21 mouse cellular contexts compared by ENCODE assay signal in genomic region chr5:32060485-32060884, GRCm38 (mm10).
DNase-seq lines count a peak whose midpoint lies in the region; ATAC-seq and TF ChIP-seq lines count a peak whose summit lies in the region.
"Had no signal": no experiment of that assay in that cellular context is flagged by ENCODE, and none has a peak within 500 bp of the region (broad histone marks: within the 10 kb centered on the region; RNA-seq: fewer than 3 reads in every experiment).

No protein-coding gene starts in this region.

- peak; percentile 86 for TF ChIP-seq EP300 in lung, postnatal 0 days (IDR thresholded peaks at IDR 0.05)

- 77% methylated on average over 2 of the region's 2 CpGs for WGBS in intestine, embryonic 14.5 days
- WGBS in intestine, postnatal 0 days, result 89% methylated on average over 2 of the region's 2 CpGs
- WGBS in lung, postnatal 0 days, result 53% methylated on average over 2 of the region's 2 CpGs

- H3K9me3 ChIP-seq in intestine, embryonic 14.5 days (ENCODE audit: control insufficient read depth, low read length), result no peaks in the 10 kb centered on the region
- no peaks in the 10 kb centered on the region for H3K9me3 ChIP-seq in intestine, postnatal 0 days (ENCODE audit: control insufficient read depth)
- no peaks in the 10 kb centered on the region for H3K9me3 ChIP-seq in lung, postnatal 0 days (ENCODE audit: low read length)
- H3K9me3 ChIP-seq: embryonic facial prominence, embryonic 13.5 days; embryonic facial prominence, embryonic 15.5 days; forebrain, embryonic 10.5 days; forebrain, embryonic 12.5 days had no signal

- no peaks in the 10 kb centered on the region for H3K36me3 ChIP-seq in intestine, embryonic 14.5 days (ENCODE audit: control insufficient read depth, insufficient read depth, low read length)
- H3K36me3 ChIP-seq in intestine, postnatal 0 days (ENCODE audit: control insufficient read depth, insufficient read depth), result no peaks in the 10 kb centered on the region
- no peaks in the 10 kb centered on the region for H3K36me3 ChIP-seq in lung, postnatal 0 days (ENCODE audit: insufficient read depth, low read length)
- H3K36me3 ChIP-seq: embryonic facial prominence, embryonic 13.5 days; embryonic facial prominence, embryonic 15.5 days; forebrain, embryonic 10.5 days; forebrain, embryonic 12.5 days had no signal

- no peaks in the 10 kb centered on the region for H3K27me3 ChIP-seq in intestine, embryonic 14.5 days (replicated peaks; ENCODE audit: control insufficient read depth, insufficient read depth, low read length)
- H3K27me3 ChIP-seq in intestine, postnatal 0 days (replicated peaks; ENCODE audit: control insufficient read depth, insufficient read depth, low read length), result no peaks in the 10 kb centered on the region
- no peaks in the 10 kb centered on the region for H3K27me3 ChIP-seq in lung, postnatal 0 days (replicated peaks; ENCODE audit: insufficient read depth, low read length)
- H3K27me3 ChIP-seq: embryonic facial prominence, embryonic 13.5 days; embryonic facial prominence, embryonic 15.5 days; forebrain, embryonic 12.5 days had no signal

- no peak overlapping the region for H3K4me3 ChIP-seq in intestine, embryonic 14.5 days (ENCODE audit: low read depth, low read length)
- H3K4me3 ChIP-seq in intestine, postnatal 0 days (ENCODE audit: low read depth, low read length), result no peak overlapping the region
- H3K4me3 ChIP-seq in lung, postnatal 0 days (ENCODE audit: low read depth, low read length), result no peak overlapping the region
- H3K4me3 ChIP-seq: embryonic facial prominence, embryonic 13.5 days; embryonic facial prominence, embryonic 15.5 days; erythroblast, embryonic 14.5 days; forebrain, embryonic 10.5 days; forebrain, embryonic 12.5 days had no signal

- ATAC-seq in intestine, embryonic 14.5 days (replicated peaks; ENCODE audit: low FRiP score, low TSS enrichment, low read depth), result no peak
- ATAC-seq in intestine, postnatal 0 days, result no peak
- peak; percentile 42 for ATAC-seq in lung, postnatal 0 days
- ATAC-seq: forebrain, embryonic 14.5 days; forebrain, embryonic 16.5 days had no signal

- H3K4me1 ChIP-seq in intestine, embryonic 14.5 days (replicated peaks; ENCODE audit: control insufficient read depth, insufficient read depth, low read length), result peaks cover 37% of the 10 kb centered on the region
- no peaks in the 10 kb centered on the region for H3K4me1 ChIP-seq in intestine, postnatal 0 days (replicated peaks; ENCODE audit: control insufficient read depth, insufficient read depth, low read length)
- H3K4me1 ChIP-seq in lung, postnatal 0 days (ENCODE audit: insufficient read depth, low read depth, low read length), result peaks cover 10% of the 10 kb centered on the region; the same call in 1 of the 2 replicates
- H3K4me1 ChIP-seq: forebrain, embryonic 10.5 days; forebrain, embryonic 12.5 days had no signal

- H3K4me2 ChIP-seq in intestine, embryonic 14.5 days (ENCODE audit: low read length), result no peak overlapping the region
- no peak overlapping the region for H3K4me2 ChIP-seq in intestine, postnatal 0 days (replicated peaks; ENCODE audit: low read depth)
- H3K4me2 ChIP-seq in lung, postnatal 0 days (replicated peaks; ENCODE audit: low read depth, low read length), result no peak overlapping the region
- H3K4me2 ChIP-seq: embryonic facial prominence, embryonic 13.5 days; embryonic facial prominence, embryonic 15.5 days; forebrain, embryonic 12.5 days had no signal

- no peak overlapping the region for H3K9ac ChIP-seq in intestine, embryonic 14.5 days (ENCODE audit: low read length)
- no peak overlapping the region for H3K9ac ChIP-seq in intestine, postnatal 0 days (ENCODE audit: low read depth, low read length)
- no peak overlapping the region for H3K9ac ChIP-seq in lung, postnatal 0 days (replicated peaks; ENCODE audit: low read depth)
- H3K9ac ChIP-seq: embryonic facial prominence, embryonic 13.5 days; embryonic facial prominence, embryonic 15.5 days; forebrain, embryonic 12.5 days had no signal

- DNase-seq in intestine, embryonic 14.5 days (ENCODE audit: low spot score), result no peak
- DNase-seq in lung, postnatal 0 days (ENCODE audit: low spot score), result peak; percentile 59
- no peak for DNase-seq in lung, postnatal 10 days
- DNase-seq: adrenal gland, adult 2 months; adrenal gland, postnatal 10 days; adrenal gland, postnatal 25 days; cerebellum, adult 11 months; cerebellum, adult 18-20 months; cerebellum, adult 8-10 months; cerebellum, adult 9-11 months; cerebellum, postnatal 14 days; cerebellum, postnatal 36 days; embryo, embryonic 11 days had no signal

- peak overlapping the region; percentile 80 for H3K27ac ChIP-seq in intestine, embryonic 14.5 days (ENCODE audit: low read depth)
- no peak overlapping the region for H3K27ac ChIP-seq in intestine, postnatal 0 days (ENCODE audit: low read depth, low read length)
- no peak overlapping the region for H3K27ac ChIP-seq in lung, postnatal 0 days (ENCODE audit: low read length)
- H3K27ac ChIP-seq: forebrain, embryonic 10.5 days; forebrain, embryonic 12.5 days had no signal

- no peak for TF ChIP-seq CTCF in intestine, postnatal 0 days (IDR thresholded peaks at IDR 0.05; ENCODE audit: low read depth)
- no peak for TF ChIP-seq CTCF in lung, postnatal 0 days (IDR thresholded peaks at IDR 0.05)
